Mouse (Mus musculus): ENCODE results near the gene Gm527. TPM values are rescaled to one million over a fixed set of nuclear protein-coding genes. Genes with fewer than 3 reads are reported as not detected.

Gm527 gene
- polyA plus RNA-seq, 1 experiment from 2014 or later, result 4.3 TPM

DNA sequence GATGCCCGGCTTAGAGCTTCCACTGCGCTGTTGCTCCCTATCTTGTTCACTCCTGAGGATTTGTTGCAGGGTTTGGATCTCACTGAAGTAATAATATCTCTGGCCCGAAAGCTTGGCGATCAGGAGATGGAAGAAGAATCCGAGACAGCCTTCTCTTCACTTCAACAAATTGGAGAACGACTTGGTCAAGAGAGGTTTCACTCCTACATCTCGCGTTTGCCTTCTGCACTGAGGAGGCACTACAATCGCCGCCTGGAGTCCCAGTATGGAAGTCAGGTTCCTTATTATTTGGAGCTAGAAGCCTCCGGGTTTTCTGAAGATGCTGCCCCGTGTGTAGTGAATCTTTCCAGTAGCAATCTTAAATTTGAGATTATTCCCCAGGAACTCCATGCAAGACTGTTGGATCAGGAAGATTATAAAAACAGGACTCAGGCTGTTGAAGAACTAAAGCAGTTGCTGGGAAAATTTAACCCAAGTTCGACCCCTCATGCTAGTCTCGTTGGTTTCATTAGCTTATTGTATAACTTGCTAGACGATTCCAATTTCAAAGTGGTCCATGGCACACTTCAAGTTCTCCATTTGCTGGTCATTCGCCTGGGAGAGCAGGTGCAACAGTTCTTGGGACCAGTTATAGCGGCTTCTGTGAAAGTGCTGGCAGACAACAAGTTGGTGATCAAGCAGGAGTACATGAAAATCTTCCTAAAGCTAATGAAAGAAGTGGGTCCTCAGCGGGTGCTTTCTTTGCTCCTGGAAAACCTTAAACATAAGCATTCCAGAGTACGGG is 49.1 kb downstream of the Gm527 start:
- 4% methylated on average over 19 of the region's 19 CpGs for WGBS

DNA sequence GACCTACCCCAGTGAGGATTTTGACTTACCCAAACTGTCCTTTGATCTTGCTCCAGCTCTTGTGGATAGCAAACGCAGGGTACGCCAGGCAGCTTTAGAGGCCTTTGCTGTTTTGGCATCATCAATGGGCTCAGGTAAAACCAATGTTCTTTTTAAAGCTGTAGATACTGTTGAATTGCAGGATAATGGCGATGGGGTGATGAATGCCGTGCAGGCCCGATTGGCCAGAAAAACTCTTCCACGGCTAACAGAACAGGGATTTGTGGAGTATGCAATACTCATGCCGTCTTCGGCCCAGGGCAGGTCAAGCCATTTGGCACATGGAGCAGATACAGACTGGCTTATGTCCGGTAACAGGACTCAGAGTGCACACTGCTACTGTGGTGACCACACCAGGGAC is 49.8 kb downstream of the Gm527 start:
- H3K27me3 ChIP-seq, result no peaks in the 10 kb centered on the region
- H3K4me1 ChIP-seq (replicated peaks), result peaks cover 75% of the 10 kb centered on the region
- H3K27ac ChIP-seq (replicated peaks), result no peak overlapping the region
- H3K4me2 ChIP-seq, result peak overlapping the region; percentile 99
- H3K36me3 ChIP-seq, result 0 out of 2 replicates have a peak, but pooled peaks cover 3% of the 10 kb centered on the region
- ATAC-seq (ENCODE audit: low read depth), result no peak
- H3K9me3 ChIP-seq, result no peaks in the 10 kb centered on the region
- peak overlapping the region; percentile 85 for H3K4me3 ChIP-seq
- H3K9ac ChIP-seq, result peak overlapping the region; percentile 89
- under 1% methylated on average over 9 of the region's 9 CpGs for WGBS

More for the DNA sequence above, 49.1 kb downstream of the Gm527 start:
- Histone ChIP-seq H3K4me2 (peak overlapping the region; percentile 99), H3K4me1 (replicated peaks) (peaks cover 70% of the 10 kb centered on the region), H3K4me3 (peak overlapping the region; percentile 85), H3K27me3 (no peaks in the 10 kb centered on the region), H3K9ac (peak overlapping the region; percentile 89), H3K27ac (replicated peaks) (peak overlapping the region; percentile 92), H3K36me3 (no peaks in the 10 kb centered on the region), H3K9me3 (no peaks in the 10 kb centered on the region)
- ATAC-seq (ENCODE audit: low read depth), result no peak

DNA sequence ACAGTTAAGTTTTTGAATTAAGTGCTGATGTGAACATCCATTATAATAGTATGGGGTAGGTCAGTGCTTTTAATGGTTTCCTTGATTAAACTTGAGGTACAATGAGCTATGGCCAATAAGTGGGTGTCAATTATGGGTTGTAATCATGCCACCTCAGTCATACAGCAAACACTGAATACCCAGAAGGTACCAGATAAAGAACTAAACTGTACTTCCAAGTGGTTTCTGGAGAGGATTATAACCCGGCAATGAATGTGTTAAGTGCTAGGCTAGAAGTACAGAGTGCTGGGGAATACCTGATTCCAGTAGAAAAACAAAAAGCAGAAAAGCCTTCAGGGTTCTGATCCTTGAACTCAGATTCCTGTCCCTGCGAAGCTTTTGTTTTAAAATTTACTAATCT is 50.4 kb downstream of the Gm527 start:
- Histone ChIP-seq H3K9me3 (no peaks in the 10 kb centered on the region), H3K36me3 (0 out of 2 replicates have a peak, but pooled peaks cover 3% of the 10 kb centered on the region), H3K27ac (replicated peaks) (no peak overlapping the region), H3K4me3 (peak overlapping the region; percentile 85), H3K9ac (peak overlapping the region; percentile 89), H3K4me1 (replicated peaks) (peaks cover 78% of the 10 kb centered on the region), H3K4me2 (peak overlapping the region; percentile 99), H3K27me3 (no peaks in the 10 kb centered on the region)
- ATAC-seq (ENCODE audit: low read depth), result no peak
- 10% methylated on average over 2 of the region's 2 CpGs for WGBS

DNA sequence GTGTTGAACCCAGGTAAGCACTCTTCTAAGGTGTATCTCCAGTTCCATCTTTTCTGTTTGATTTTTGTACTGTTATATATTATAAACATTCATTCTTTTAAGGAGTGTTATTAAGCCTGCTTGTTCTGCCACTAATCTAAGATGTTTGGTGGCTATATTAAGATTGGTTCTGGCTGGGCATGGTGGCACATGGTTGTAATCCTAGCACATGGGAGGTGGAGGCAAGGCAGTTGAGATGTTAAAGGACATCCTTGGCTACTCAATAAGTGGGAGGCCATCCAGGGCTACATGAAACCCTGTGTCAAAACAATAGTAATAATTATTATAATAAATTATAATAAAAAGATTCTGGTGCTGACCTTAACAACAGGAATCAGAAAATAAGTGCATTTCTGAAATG is 53.7 kb downstream of the Gm527 start:
- H3K4me1 ChIP-seq (replicated peaks), result peaks cover 71% of the 10 kb centered on the region
- no peak for ATAC-seq (ENCODE audit: low read depth)
- no peaks in the 10 kb centered on the region for H3K9me3 ChIP-seq
- H3K4me3 ChIP-seq, result 0 out of 2 replicates have a peak overlapping the region, but pooled peaks have one; percentile 85
- H3K27ac ChIP-seq (replicated peaks), result no peak overlapping the region
- peak overlapping the region; percentile 99 for H3K4me2 ChIP-seq
- no peaks in the 10 kb centered on the region for H3K27me3 ChIP-seq
- peak overlapping the region; percentile 38; the same call in 1 of the 2 replicates for H3K9ac ChIP-seq
- 0 out of 2 replicates have a peak, but pooled peaks cover 3% of the 10 kb centered on the region for H3K36me3 ChIP-seq

DNA sequence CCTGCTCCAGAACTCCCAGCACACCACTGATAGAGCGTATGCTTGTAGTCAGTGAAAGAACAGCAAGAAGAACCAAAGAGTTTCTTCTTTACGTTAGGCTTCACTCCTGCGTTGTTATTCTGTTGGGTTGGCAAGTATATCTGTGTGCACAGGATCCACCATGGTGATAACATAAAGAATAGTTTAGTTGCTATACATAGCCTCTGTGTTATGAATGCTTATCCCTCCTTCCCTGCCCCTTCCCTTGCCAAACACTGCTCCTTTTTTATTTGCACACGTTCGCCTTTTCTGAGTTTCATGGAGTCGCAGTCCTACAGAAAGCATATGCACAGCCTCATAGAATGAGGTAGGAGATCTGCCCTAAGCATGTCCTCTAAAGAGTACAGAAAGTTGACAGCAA is 54.4 kb downstream of the Gm527 start:
- Histone ChIP-seq H3K27ac (replicated peaks) (no peak overlapping the region), H3K9me3 (no peaks in the 10 kb centered on the region), H3K4me1 (replicated peaks) (peaks cover 64% of the 10 kb centered on the region), H3K4me2 (peak overlapping the region; percentile 99), H3K36me3 (0 out of 2 replicates have a peak, but pooled peaks cover 5% of the 10 kb centered on the region), H3K4me3 (no peak overlapping the region), H3K27me3 (no peaks in the 10 kb centered on the region), H3K9ac (no peak overlapping the region)
- WGBS, result 85% methylated on average over 6 of the region's 6 CpGs
- ATAC-seq (ENCODE audit: low read depth), result no peak

Other genes with a start within 250 kb of the Gm527 start
- 22.5 and 24.1 TPM in 2 replicates for gene Klhl28, start 47.6 kb downstream of the Gm527 start, polyA plus RNA-seq (2015; fragmentation: Nextera tagmentation; extraction: Ambion mirVana)
- gene Togaram1, start 47.9 kb downstream of the Gm527 start, polyA plus RNA-seq (2015; fragmentation: Nextera tagmentation; extraction: Ambion mirVana), result 21.7 and 23.2 TPM in 2 replicates
- 39.3 and 45.7 TPM in 2 replicates for gene Prpf39, start 118.4 kb downstream of the Gm527 start, polyA plus RNA-seq (2015; fragmentation: Nextera tagmentation; extraction: Ambion mirVana)
- 460 and 490 TPM in 2 replicates for gene Fkbp3, start 156.1 kb downstream of the Gm527 start, polyA plus RNA-seq (2015; fragmentation: Nextera tagmentation; extraction: Ambion mirVana)
- 7.3 and 9.2 TPM in 2 replicates for gene Fancm, start 157.7 kb downstream of the Gm527 start, polyA plus RNA-seq (2015; fragmentation: Nextera tagmentation; extraction: Ambion mirVana)

Measured in neural tube, embryonic 13.5 days (tissue).